Mouse (Mus musculus): ENCODE data around the gene Klhl11. TPM values are rescaled to one million over a fixed set of nuclear protein-coding genes. Genes with fewer than 3 reads are reported as not detected.

The Klhl11 gene
- polyA plus RNA-seq (2015; fragmentation: Nextera tagmentation; extraction: Ambion mirVana) = 2.4 and 2.6 TPM in 2 replicates

- Histone ChIP-seq H3K4me1 (replicated peaks) (peaks cover 38% of the 10 kb centered on the region), H3K4me2 (peak within 1 kb of the TSS; percentile 99), H3K9ac (peak within 1 kb of the TSS; percentile 95), H3K4me3 (replicated peaks) (peak within 1 kb of the TSS; percentile 97), H3K9me3 (replicated peaks) (no peaks in the 10 kb centered on the region), H3K27ac (peak within 1 kb of the TSS; percentile 83), H3K36me3 (peaks cover 19% of the 10 kb centered on the region), H3K27me3 (no peaks in the 10 kb centered on the region)
- DNase-seq = peak; percentile 89
- ATAC-seq (ENCODE audit: low read depth) = peak; percentile 94
- WGBS (ENCODE audit: insufficient replicate concordance) = under 1% methylated on average over 83 of the region's 83 CpGs
Measured at GRCm38 (mm10) chr11:100472197-100472934, at the start of gene Klhl11. TSS of gene Klhl11 (minus strand) at chr11:100472741.

GRCm38 (mm10) chr11:100520838-100521237 lies 48.3 kb upstream of the Klhl11 start:
- H3K9ac ChIP-seq = no peak overlapping the region
- H3K27me3 ChIP-seq = no peaks in the 10 kb centered on the region
- H3K4me2 ChIP-seq = no peak overlapping the region
- 83% methylated on average over 15 of the region's 15 CpGs for WGBS (ENCODE audit: insufficient replicate concordance)
- H3K4me1 ChIP-seq (replicated peaks) = peaks cover 33% of the 10 kb centered on the region
- no peak for DNase-seq
- no peak overlapping the region for H3K27ac ChIP-seq
- H3K9me3 ChIP-seq (replicated peaks) = no peaks in the 10 kb centered on the region
- no peak overlapping the region for H3K4me3 ChIP-seq (replicated peaks)
- no peak for ATAC-seq (ENCODE audit: low read depth)
- H3K36me3 ChIP-seq = peaks cover 84% of the 10 kb centered on the region

DNA sequence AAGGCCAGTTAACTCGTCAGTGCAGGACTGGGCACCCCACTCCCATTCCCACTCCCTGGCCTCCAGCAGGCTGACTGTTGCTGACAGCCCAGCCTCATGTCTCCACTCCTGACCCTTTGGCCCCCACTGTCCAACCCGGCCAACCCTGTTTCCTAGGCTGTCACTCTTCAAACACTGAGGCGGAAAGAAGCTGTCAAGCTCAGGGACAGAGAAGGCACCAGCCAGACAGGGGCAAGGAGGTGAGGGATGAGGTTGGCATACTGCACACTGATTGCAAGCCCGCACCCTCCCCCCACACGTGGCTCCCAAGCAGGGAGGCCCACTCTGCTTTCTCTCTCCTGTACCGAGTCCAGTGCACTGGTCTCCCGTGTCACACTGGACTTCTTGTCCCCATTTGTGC lies 46.6 kb upstream of the Klhl11 start:
- H3K4me1 ChIP-seq (replicated peaks) = peaks cover 16% of the 10 kb centered on the region

GRCm38 (mm10) chr11:100518188-100518591 lies 45.6 kb upstream of the Klhl11 start:
- Histone ChIP-seq H3K4me2 (no peak overlapping the region), H3K9ac (no peak overlapping the region), H3K4me1 (replicated peaks) (peaks cover 13% of the 10 kb centered on the region), H3K27me3 (no peaks in the 10 kb centered on the region), H3K36me3 (peaks cover 96% of the 10 kb centered on the region), H3K4me3 (replicated peaks) (no peak overlapping the region), H3K9me3 (replicated peaks) (no peaks in the 10 kb centered on the region), H3K27ac (no peak overlapping the region)
- WGBS (ENCODE audit: insufficient replicate concordance) = 74% methylated on average over 5 of the region's 5 CpGs
- DNase-seq (no peak), ATAC-seq (ENCODE audit: low read depth) (peak; percentile 43)

More for the DNA sequence above, 46.6 kb upstream of the Klhl11 start:
- no peak overlapping the region for H3K4me2 ChIP-seq
- H3K36me3 ChIP-seq = peaks cover 96% of the 10 kb centered on the region
- no peak overlapping the region; the same call in 1 of the 2 replicates for H3K27ac ChIP-seq
- DNase-seq = no peak
- H3K9me3 ChIP-seq (replicated peaks) = no peaks in the 10 kb centered on the region
- H3K4me3 ChIP-seq (replicated peaks) = no peak overlapping the region
- ATAC-seq (ENCODE audit: low read depth) = no peak
- no peaks in the 10 kb centered on the region for H3K27me3 ChIP-seq
- H3K9ac ChIP-seq = peak overlapping the region; percentile 10; the same call in 1 of the 2 replicates
- 73% methylated on average over 7 of the region's 7 CpGs for WGBS (ENCODE audit: insufficient replicate concordance)

- Histone ChIP-seq H3K27me3 (no peaks in the 10 kb centered on the region), H3K4me3 (replicated peaks) (no peak overlapping the region), H3K4me2 (no peak overlapping the region), H3K9me3 (replicated peaks) (no peaks in the 10 kb centered on the region), H3K4me1 (replicated peaks) (peaks cover 13% of the 10 kb centered on the region), H3K36me3 (peaks cover 94% of the 10 kb centered on the region), H3K27ac (no peak overlapping the region), H3K9ac (no peak overlapping the region)
- ATAC-seq (ENCODE audit: low read depth) (no peak), DNase-seq (no peak)
- WGBS (ENCODE audit: insufficient replicate concordance) = 83% methylated on average over 9 of the region's 9 CpGs
Measured at GRCm38 (mm10) chr11:100516291-100516690, 43.8 kb upstream of the Klhl11 start.

GRCm38 (mm10) chr11:100515789-100516188 lies 43.2 kb upstream of the Klhl11 start:
- peaks cover 13% of the 10 kb centered on the region for H3K4me1 ChIP-seq (replicated peaks)
- peaks cover 94% of the 10 kb centered on the region for H3K36me3 ChIP-seq
- no peak overlapping the region for H3K4me2 ChIP-seq
- H3K4me3 ChIP-seq (replicated peaks) = no peak overlapping the region
- no peak for ATAC-seq (ENCODE audit: low read depth)
- 88% methylated on average over 9 of the region's 9 CpGs for WGBS (ENCODE audit: insufficient replicate concordance)
- no peak overlapping the region for H3K27ac ChIP-seq
- H3K27me3 ChIP-seq = no peaks in the 10 kb centered on the region
- H3K9ac ChIP-seq = no peak overlapping the region
- no peak for DNase-seq
- no peaks in the 10 kb centered on the region for H3K9me3 ChIP-seq (replicated peaks)

DNA sequence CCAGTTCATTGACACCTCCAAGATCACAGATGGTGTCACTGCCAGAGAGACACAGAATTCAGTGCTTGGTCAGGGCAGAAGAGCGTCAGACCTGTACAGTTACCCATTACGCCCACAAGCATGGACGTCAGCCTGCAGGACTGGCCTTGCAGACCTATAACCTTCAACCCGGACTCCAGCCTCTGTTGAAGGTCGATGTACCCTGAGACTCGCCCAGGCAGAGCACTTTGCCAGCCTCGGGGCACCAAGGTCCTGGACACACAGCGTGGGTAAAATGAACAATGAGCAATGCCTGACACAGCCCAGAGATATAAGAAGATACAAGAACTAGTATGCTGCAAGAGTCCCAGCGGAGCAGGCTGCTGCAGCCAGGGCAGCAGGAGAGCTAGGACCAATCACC lies 42.5 kb upstream of the Klhl11 start:
- Histone ChIP-seq H3K27me3 (no peaks in the 10 kb centered on the region), H3K36me3 (peaks cover 88% of the 10 kb centered on the region), H3K27ac (no peak overlapping the region), H3K9ac (no peak overlapping the region), H3K4me2 (no peak overlapping the region), H3K9me3 (replicated peaks) (no peaks in the 10 kb centered on the region), H3K4me3 (replicated peaks) (no peak overlapping the region), H3K4me1 (replicated peaks) (peaks cover 13% of the 10 kb centered on the region)
- 83% methylated on average over 9 of the region's 9 CpGs for WGBS (ENCODE audit: insufficient replicate concordance)
- ATAC-seq (ENCODE audit: low read depth) (no peak), DNase-seq (no peak)

DNA sequence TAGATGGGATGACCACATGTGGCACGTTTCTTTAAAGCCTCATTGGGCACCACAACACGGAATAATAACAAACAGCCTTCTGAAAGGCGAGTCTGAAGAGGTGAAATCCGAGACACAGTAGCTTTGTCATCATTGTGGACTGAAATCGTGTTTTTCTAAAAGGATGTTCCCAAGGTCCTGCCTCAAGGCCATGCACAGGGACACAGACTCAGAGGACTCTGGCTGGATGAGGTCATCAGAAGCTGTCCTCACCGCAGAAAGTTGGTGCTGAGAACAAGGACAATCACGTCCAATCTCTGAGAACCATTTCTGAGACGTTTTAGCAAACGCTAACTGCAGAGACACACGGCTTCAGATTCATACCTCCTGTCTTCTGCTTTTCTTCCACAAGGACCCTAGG lies 41.2 kb upstream of the Klhl11 start:
- no peak overlapping the region for H3K9ac ChIP-seq
- no peak for DNase-seq
- H3K4me1 ChIP-seq (replicated peaks) = no peaks in the 10 kb centered on the region; the same call in 1 of the 2 replicates
- no peak overlapping the region for H3K4me3 ChIP-seq (replicated peaks)
- no peak for ATAC-seq (ENCODE audit: low read depth)
- WGBS (ENCODE audit: insufficient replicate concordance) = 79% methylated on average over 10 of the region's 10 CpGs
- peaks cover 85% of the 10 kb centered on the region for H3K36me3 ChIP-seq
- no peaks in the 10 kb centered on the region for H3K9me3 ChIP-seq (replicated peaks)
- H3K4me2 ChIP-seq = no peak overlapping the region
- H3K27ac ChIP-seq = no peak overlapping the region
- no peaks in the 10 kb centered on the region for H3K27me3 ChIP-seq

DNA sequence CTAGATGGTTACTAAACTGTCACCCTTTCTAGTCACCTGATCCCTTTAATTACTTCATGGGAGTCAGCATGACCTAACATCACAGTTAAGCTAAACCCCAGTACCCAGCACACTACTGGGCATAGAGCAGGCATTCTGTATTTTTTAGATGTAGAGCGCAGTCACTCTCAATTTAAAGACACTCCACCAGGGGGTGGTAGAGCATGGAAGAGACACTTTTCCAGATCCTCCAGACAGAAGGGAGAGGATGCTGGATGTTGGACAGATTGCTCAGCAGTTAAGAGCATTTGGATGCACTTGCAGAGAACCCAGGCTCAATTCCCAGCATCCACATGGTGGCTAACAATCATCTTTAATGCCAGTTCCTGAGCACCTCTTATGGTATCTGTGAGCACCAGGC lies 39.8 kb upstream of the Klhl11 start:
- Histone ChIP-seq H3K36me3 (peaks cover 83% of the 10 kb centered on the region), H3K27ac (no peak overlapping the region), H3K9ac (no peak overlapping the region), H3K4me3 (replicated peaks) (no peak overlapping the region), H3K4me2 (no peak overlapping the region), H3K4me1 (replicated peaks) (no peaks in the 10 kb centered on the region), H3K27me3 (no peaks in the 10 kb centered on the region), H3K9me3 (replicated peaks) (no peaks in the 10 kb centered on the region)
- ATAC-seq (ENCODE audit: low read depth) (no peak), DNase-seq (no peak)
- WGBS (ENCODE audit: insufficient replicate concordance) = 94% methylated on average over 1 of the region's 1 CpGs

DNA sequence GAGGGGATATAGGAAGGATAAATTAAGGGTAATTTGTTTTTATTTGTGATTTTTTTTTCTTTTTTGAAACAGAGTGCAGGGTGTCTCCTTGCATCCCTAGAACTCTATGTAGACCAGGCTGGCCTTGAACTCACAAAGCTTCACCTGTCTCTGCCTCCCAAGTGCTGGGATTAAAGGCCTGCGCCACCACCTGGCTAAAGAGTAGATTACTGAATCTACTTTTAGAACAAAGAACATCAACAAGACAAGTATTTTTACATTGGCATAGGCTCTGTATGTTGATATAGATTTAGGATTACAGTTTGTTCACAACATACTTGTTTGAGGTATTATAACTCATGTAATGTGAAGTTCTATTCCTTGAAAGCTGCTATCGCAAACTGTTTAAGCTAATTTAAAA lies 38.0 kb upstream of the Klhl11 start:
- Histone ChIP-seq H3K4me2 (no peak overlapping the region), H3K9ac (no peak overlapping the region), H3K9me3 (replicated peaks) (no peaks in the 10 kb centered on the region), H3K4me3 (replicated peaks) (no peak overlapping the region), H3K4me1 (replicated peaks) (peaks cover 4% of the 10 kb centered on the region), H3K27me3 (no peaks in the 10 kb centered on the region), H3K27ac (no peak overlapping the region), H3K36me3 (peaks cover 84% of the 10 kb centered on the region)
- WGBS (ENCODE audit: insufficient replicate concordance) = 87% methylated on average over 2 of the region's 2 CpGs
- ATAC-seq (ENCODE audit: low read depth) = no peak
- DNase-seq = no peak

DNA sequence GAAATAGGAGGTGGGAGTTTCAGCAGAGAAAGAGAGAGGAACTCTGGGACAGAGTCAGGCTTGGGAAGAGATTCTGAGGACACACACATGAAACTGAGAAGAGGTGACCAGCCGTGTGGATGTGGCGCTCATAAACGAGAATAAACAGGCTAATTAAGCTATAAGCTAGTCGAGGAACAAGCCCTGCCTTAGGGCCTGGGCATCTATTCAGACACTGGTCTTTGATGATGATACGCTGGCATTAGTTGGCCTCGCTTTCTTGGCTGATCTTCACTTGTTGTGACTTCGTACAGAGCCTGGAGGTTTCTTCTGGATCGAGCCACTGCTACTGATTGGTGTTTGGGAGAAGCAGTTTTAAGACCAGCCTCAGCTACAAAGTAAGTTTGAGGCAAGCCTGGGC lies 33.5 kb upstream of the Klhl11 start:
- Histone ChIP-seq H3K4me2 (no peak overlapping the region), H3K4me3 (replicated peaks) (no peak overlapping the region), H3K27ac (no peak overlapping the region), H3K27me3 (no peaks in the 10 kb centered on the region), H3K36me3 (peaks cover 84% of the 10 kb centered on the region), H3K9ac (no peak overlapping the region), H3K4me1 (replicated peaks) (peaks cover 21% of the 10 kb centered on the region), H3K9me3 (replicated peaks) (no peaks in the 10 kb centered on the region)
- no peak for ATAC-seq (ENCODE audit: low read depth)
- no peak for DNase-seq
- 83% methylated on average over 8 of the region's 8 CpGs for WGBS (ENCODE audit: insufficient replicate concordance)

All from liver, embryonic 13.5 days (tissue).